Mouse (Mus musculus): ENCODE measurements around the gene B9d2. TPM values are rescaled to one million over a fixed set of nuclear protein-coding genes. Genes with fewer than 3 reads are reported as not detected.

The B9d2 gene
- total and polyA plus RNA-seq, 2 experiments = 4.2 to 21.0 TPM

GRCm38 (mm10) chr7:25688810-25689586, 8.4 kb downstream of the B9d2 start:
- 3% methylated on average over 45 of the region's 52 CpGs for WGBS
- TF ChIP-seq CTCF (IDR thresholded peaks at IDR 0.05; ENCODE audit: low read depth, low read length) (no peak), POLR2A (IDR thresholded peaks at IDR 0.05; ENCODE audit: extremely low read depth, insufficient read depth, low read length) (no peak)
- H3K4me1 ChIP-seq (ENCODE audit: control insufficient read depth, insufficient read depth, low read length) = no peaks in the 10 kb centered on the region

GRCm38 (mm10) chr7:25689603-25690021, 9.0 kb downstream of the B9d2 start:
- TF ChIP-seq CTCF (IDR thresholded peaks at IDR 0.05; ENCODE audit: low read depth, low read length) = no peak
- TF ChIP-seq POLR2A (IDR thresholded peaks at IDR 0.05; ENCODE audit: extremely low read depth, insufficient read depth, low read length) = no peak
- Histone ChIP-seq H3K4me1 (ENCODE audit: control insufficient read depth, insufficient read depth, low read length) (no peaks in the 10 kb centered on the region), H3K4me3 (ENCODE audit: insufficient read depth, low read depth, low read length) (peak overlapping the region; percentile 61), H3K36me3 (ENCODE audit: control insufficient read depth, insufficient read depth, low read length) (no peaks in the 10 kb centered on the region), H3K27ac (replicated peaks; ENCODE audit: insufficient read depth, low read depth, low read length) (no peak overlapping the region; the same call in 1 of the 2 replicates), H3K79me2 (ENCODE audit: control insufficient read depth, insufficient read depth, low read length) (no peaks in the 10 kb centered on the region), H3K27me3 (ENCODE audit: control insufficient read depth, insufficient read depth, low read length) (peaks cover 6% of the 10 kb centered on the region; the same call in 1 of the 2 replicates), H3K9ac (ENCODE audit: low read depth, low read length) (0 out of 2 replicates have a peak overlapping the region, but pooled peaks have one; percentile 24)
- DNase-seq (ENCODE audit: extremely low read depth, low read depth, low spot score) = no peak
- 33% methylated on average over 12 of the region's 12 CpGs for WGBS

More at GRCm38 (mm10) chr7:25688810-25689586, 8.4 kb downstream of the B9d2 start:
- DNase-seq (ENCODE audit: extremely low read depth, low read depth, low spot score) = peak; percentile 44
- no peaks in the 10 kb centered on the region for H3K79me2 ChIP-seq (ENCODE audit: control insufficient read depth, insufficient read depth, low read length)
- peak overlapping the region; percentile 61 for H3K9ac ChIP-seq (ENCODE audit: low read depth, low read length)
- H3K27ac ChIP-seq (replicated peaks; ENCODE audit: insufficient read depth, low read depth, low read length) = peak overlapping the region; percentile 39
- peaks cover 6% of the 10 kb centered on the region; the same call in 1 of the 2 replicates for H3K27me3 ChIP-seq (ENCODE audit: control insufficient read depth, insufficient read depth, low read length)
- peak overlapping the region; percentile 61 for H3K4me3 ChIP-seq (ENCODE audit: insufficient read depth, low read depth, low read length)
- no peaks in the 10 kb centered on the region for H3K36me3 ChIP-seq (ENCODE audit: control insufficient read depth, insufficient read depth, low read length)

DNA sequence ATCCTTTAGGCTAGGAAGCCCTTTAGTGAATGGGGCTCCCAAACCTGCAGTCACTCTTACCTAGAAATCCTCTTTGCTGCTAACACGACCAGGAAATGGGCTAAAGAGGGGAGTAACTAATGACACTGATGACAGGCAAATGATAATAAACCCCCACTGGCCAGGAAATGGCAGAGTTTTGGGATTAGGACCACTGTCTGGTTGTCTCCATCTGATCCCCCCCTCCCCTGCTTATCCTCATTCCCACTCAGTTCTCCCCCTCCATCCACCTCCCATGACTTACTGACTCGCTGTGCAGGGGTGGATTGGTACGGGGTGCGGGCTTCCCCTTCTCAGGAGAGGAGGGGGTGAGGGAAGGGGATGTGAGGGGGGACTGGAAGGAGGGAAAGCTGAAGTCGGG, 9.5 kb downstream of the B9d2 start:
- no peak overlapping the region for H3K27ac ChIP-seq (replicated peaks; ENCODE audit: insufficient read depth, low read depth, low read length)
- H3K79me2 ChIP-seq (ENCODE audit: control insufficient read depth, insufficient read depth, low read length) = no peaks in the 10 kb centered on the region
- H3K4me1 ChIP-seq (ENCODE audit: control insufficient read depth, insufficient read depth, low read length) = no peaks in the 10 kb centered on the region
- no peak overlapping the region for H3K4me3 ChIP-seq (ENCODE audit: insufficient read depth, low read depth, low read length)
- 59% methylated on average over 5 of the region's 5 CpGs for WGBS
- H3K27me3 ChIP-seq (ENCODE audit: control insufficient read depth, insufficient read depth, low read length) = peaks cover 6% of the 10 kb centered on the region; the same call in 1 of the 2 replicates
- no peak for DNase-seq (ENCODE audit: extremely low read depth, low read depth, low spot score)
- no peak for TF ChIP-seq CTCF (IDR thresholded peaks at IDR 0.05; ENCODE audit: low read depth, low read length)
- TF ChIP-seq POLR2A (IDR thresholded peaks at IDR 0.05; ENCODE audit: extremely low read depth, insufficient read depth, low read length) = no peak
- no peaks in the 10 kb centered on the region for H3K36me3 ChIP-seq (ENCODE audit: control insufficient read depth, insufficient read depth, low read length)
- no peak overlapping the region for H3K9ac ChIP-seq (ENCODE audit: low read depth, low read length)

GRCm38 (mm10) chr7:25694104-25694503, 13.5 kb downstream of the B9d2 start:
- Histone ChIP-seq H3K4me1 (ENCODE audit: control insufficient read depth, insufficient read depth, low read length) (no peaks in the 10 kb centered on the region), H3K36me3 (ENCODE audit: control insufficient read depth, insufficient read depth, low read length) (no peaks in the 10 kb centered on the region), H3K27ac (replicated peaks; ENCODE audit: insufficient read depth, low read depth, low read length) (no peak overlapping the region), H3K9ac (ENCODE audit: low read depth, low read length) (no peak overlapping the region), H3K79me2 (ENCODE audit: control insufficient read depth, insufficient read depth, low read length) (no peaks in the 10 kb centered on the region), H3K4me3 (ENCODE audit: insufficient read depth, low read depth, low read length) (no peak overlapping the region), H3K27me3 (ENCODE audit: control insufficient read depth, insufficient read depth, low read length) (no peaks in the 10 kb centered on the region)
- WGBS = 81% methylated on average over 8 of the region's 8 CpGs
- DNase-seq (ENCODE audit: extremely low read depth, low read depth, low spot score) = no peak
- TF ChIP-seq POLR2A (IDR thresholded peaks at IDR 0.05; ENCODE audit: extremely low read depth, insufficient read depth, low read length) (no peak), CTCF (IDR thresholded peaks at IDR 0.05; ENCODE audit: low read depth, low read length) (no peak)

DNA sequence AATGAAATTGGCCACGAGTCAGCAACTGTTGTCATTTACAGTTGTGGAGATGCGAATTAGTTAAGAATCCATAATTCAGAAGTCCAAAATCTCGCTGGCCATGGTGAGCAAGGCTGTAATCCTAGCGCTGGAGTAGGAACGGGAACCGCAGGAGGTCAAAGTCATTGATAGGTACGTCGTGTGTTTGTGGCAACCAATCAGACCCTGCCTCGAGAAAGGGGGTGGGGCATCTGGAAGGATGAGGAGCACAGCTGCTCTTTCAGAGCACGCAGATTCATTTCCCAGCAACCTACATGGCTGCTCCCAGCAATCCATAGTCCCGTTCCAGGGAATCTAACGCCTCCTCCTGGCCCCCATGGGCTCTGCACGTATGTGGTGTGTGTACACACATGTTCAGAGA, 19.3 kb downstream of the B9d2 start:
- 68% methylated on average over 13 of the region's 13 CpGs for WGBS
- Histone ChIP-seq H3K9ac (ENCODE audit: low read depth, low read length) (no peak overlapping the region), H3K36me3 (ENCODE audit: control insufficient read depth, insufficient read depth, low read length) (no peaks in the 10 kb centered on the region), H3K27ac (replicated peaks; ENCODE audit: insufficient read depth, low read depth, low read length) (no peak overlapping the region), H3K4me1 (ENCODE audit: control insufficient read depth, insufficient read depth, low read length) (peaks cover 8% of the 10 kb centered on the region; the same call in 1 of the 2 replicates), H3K4me3 (ENCODE audit: insufficient read depth, low read depth, low read length) (no peak overlapping the region), H3K79me2 (ENCODE audit: control insufficient read depth, insufficient read depth, low read length) (no peaks in the 10 kb centered on the region), H3K27me3 (ENCODE audit: control insufficient read depth, insufficient read depth, low read length) (no peaks in the 10 kb centered on the region)
- DNase-seq (ENCODE audit: extremely low read depth, low read depth, low spot score) = no peak
- TF ChIP-seq POLR2A (IDR thresholded peaks at IDR 0.05; ENCODE audit: extremely low read depth, insufficient read depth, low read length) (no peak), CTCF (IDR thresholded peaks at IDR 0.05; ENCODE audit: low read depth, low read length) (0 out of 2 replicates have a peak, but pooled peaks have one; percentile 9)

- peaks cover 8% of the 10 kb centered on the region; the same call in 1 of the 2 replicates for H3K4me1 ChIP-seq (ENCODE audit: control insufficient read depth, insufficient read depth, low read length)
- no peaks in the 10 kb centered on the region for H3K79me2 ChIP-seq (ENCODE audit: control insufficient read depth, insufficient read depth, low read length)
These were observed 20.2 kb downstream of the B9d2 start for GRCm38 (mm10) chr7:25700732-25701131.

More at GRCm38 (mm10) chr7:25700732-25701131, 20.2 kb downstream of the B9d2 start:
- no peak overlapping the region for H3K9ac ChIP-seq (ENCODE audit: low read depth, low read length)
- no peak for DNase-seq (ENCODE audit: extremely low read depth, low read depth, low spot score)
- WGBS = 74% methylated on average over 12 of the region's 12 CpGs
- no peak overlapping the region for H3K27ac ChIP-seq (replicated peaks; ENCODE audit: insufficient read depth, low read depth, low read length)
- H3K27me3 ChIP-seq (ENCODE audit: control insufficient read depth, insufficient read depth, low read length) = no peaks in the 10 kb centered on the region
- no peaks in the 10 kb centered on the region for H3K36me3 ChIP-seq (ENCODE audit: control insufficient read depth, insufficient read depth, low read length)
- peak; percentile 56 for TF ChIP-seq CTCF (IDR thresholded peaks at IDR 0.05; ENCODE audit: low read depth, low read length)
- TF ChIP-seq POLR2A (IDR thresholded peaks at IDR 0.05; ENCODE audit: extremely low read depth, insufficient read depth, low read length) = no peak
- H3K4me3 ChIP-seq (ENCODE audit: insufficient read depth, low read depth, low read length) = no peak overlapping the region
